8 mouse cellular contexts compared by ENCODE assay signal in the genomic region with DNA sequence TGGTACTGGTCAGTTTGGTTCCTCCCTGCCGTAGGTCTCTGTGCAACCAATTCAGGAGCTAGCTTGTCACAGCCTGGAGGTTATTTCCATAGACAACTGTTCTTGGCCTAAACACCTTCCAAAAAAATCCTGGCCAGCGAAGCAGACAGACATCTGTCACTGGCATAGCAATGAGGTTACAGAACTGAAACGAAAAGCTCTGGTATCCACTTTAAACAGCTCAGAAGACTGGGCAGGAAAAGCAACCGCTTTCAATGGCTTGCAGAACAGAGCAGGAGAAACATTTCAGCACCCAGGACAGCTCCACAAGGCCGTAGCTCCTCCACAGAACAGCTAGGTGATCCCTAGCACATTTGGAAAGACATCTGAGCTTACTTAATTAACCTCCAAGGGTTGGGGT.
DNase-seq lines count a peak whose midpoint lies in the region; ATAC-seq and TF ChIP-seq lines count a peak whose summit lies in the region.

No protein-coding gene starts in this region.

- no peak overlapping the region for H3K9ac ChIP-seq in intestine, embryonic 14.5 days (ENCODE audit: low read length)
- H3K9ac ChIP-seq in intestine, embryonic 15.5 days, result no peak overlapping the region
- H3K9ac ChIP-seq in ES-E14 (ENCODE audit: insufficient read depth, low read depth, low read length, poor library complexity, severe bottlenecking), result no peak overlapping the region
- H3K9ac ChIP-seq in intestine, postnatal 0 days (ENCODE audit: low read depth, low read length), result no peak overlapping the region

- no peak for TF ChIP-seq CTCF in intestine, postnatal 0 days (IDR thresholded peaks at IDR 0.05; ENCODE audit: low read depth)

- WGBS in intestine, embryonic 14.5 days, result 28% methylated on average over 5 of the region's 5 CpGs
- 36% methylated on average over 5 of the region's 5 CpGs for WGBS in intestine, embryonic 15.5 days
- 34% methylated on average over 5 of the region's 5 CpGs for WGBS in intestine, postnatal 0 days

- no peaks in the 10 kb centered on the region for H3K4me1 ChIP-seq in intestine, embryonic 14.5 days (replicated peaks; ENCODE audit: control insufficient read depth, insufficient read depth, low read length)
- no peaks in the 10 kb centered on the region for H3K4me1 ChIP-seq in intestine, embryonic 15.5 days (replicated peaks)
- peaks cover 0 to 9% of the 10 kb centered on the region in 2 experiments; a peak in 1 of 4 replicates for H3K4me1 ChIP-seq in ES-E14 (ENCODE audit: control insufficient read depth in 2 of 2, insufficient read depth in 2 of 2, low read length in 2 of 2, poor library complexity in 1 of 2)
- H3K4me1 ChIP-seq in intestine, postnatal 0 days (replicated peaks; ENCODE audit: control insufficient read depth, insufficient read depth, low read length), result no peaks in the 10 kb centered on the region

- DNase-seq in intestine, embryonic 14.5 days (ENCODE audit: low spot score), result peak; percentile 86
- DNase-seq in ES-E14 (ENCODE audit: low read depth, low spot score), result peak; percentile 60
- peak; percentile 26 to 37 for DNase-seq in adrenal gland, postnatal 4 days (ENCODE audit: low spot score in 2 of 2)
- peak; percentile 74 to 81 for DNase-seq in heart, postnatal 14 days
- DNase-seq in lung, postnatal 36 days, result peak; percentile 61
- DNase-seq in yolk sac, embryonic 10.5 days (ENCODE audit: low spot score), result peak; percentile 35

- H3K4me3 ChIP-seq in intestine, embryonic 14.5 days (ENCODE audit: low read depth, low read length), result no peak overlapping the region
- no peak overlapping the region for H3K4me3 ChIP-seq in intestine, embryonic 15.5 days (replicated peaks)
- H3K4me3 ChIP-seq in ES-E14 (ENCODE audit: insufficient read depth in 1 of 2, low read depth in 1 of 2, low read length in 2 of 2, poor library complexity in 1 of 2, severe bottlenecking in 1 of 2), result no peak overlapping the region
- no peak overlapping the region for H3K4me3 ChIP-seq in intestine, postnatal 0 days (ENCODE audit: low read depth, low read length)

- H3K27ac ChIP-seq in intestine, embryonic 14.5 days (ENCODE audit: low read depth), result no peak overlapping the region
- H3K27ac ChIP-seq in intestine, embryonic 15.5 days, result no peak overlapping the region
- no peak overlapping the region for H3K27ac ChIP-seq in ES-E14 (ENCODE audit: insufficient read depth, low read depth, low read length, poor library complexity, severe bottlenecking)
- no peak overlapping the region for H3K27ac ChIP-seq in intestine, postnatal 0 days (ENCODE audit: low read depth, low read length)

- intact Hi-C loops in heart, postnatal 14 days (cut with DNase I), result no loop called here

- no peak for ATAC-seq in intestine, embryonic 14.5 days (replicated peaks; ENCODE audit: low FRiP score, low TSS enrichment, low read depth)
- ATAC-seq in intestine, embryonic 15.5 days, result no peak
- no peak for ATAC-seq in intestine, postnatal 0 days

- no peaks in the 10 kb centered on the region for H3K27me3 ChIP-seq in intestine, embryonic 14.5 days (replicated peaks; ENCODE audit: control insufficient read depth, insufficient read depth, low read length)
- no peaks in the 10 kb centered on the region for H3K27me3 ChIP-seq in intestine, embryonic 15.5 days (replicated peaks)
- no peaks in the 10 kb centered on the region for H3K27me3 ChIP-seq in intestine, postnatal 0 days (replicated peaks; ENCODE audit: control insufficient read depth, insufficient read depth, low read length)

- in situ Hi-C loops in ES-E14 (cut with MboI; ENCODE audit: low sequenced_read_pairs in 2 of 2, unreplicated experiment in 2 of 2), result no loop called here

- no peaks in the 10 kb centered on the region for H3K36me3 ChIP-seq in intestine, embryonic 14.5 days (ENCODE audit: control insufficient read depth, insufficient read depth, low read length)
- no peaks in the 10 kb centered on the region for H3K36me3 ChIP-seq in intestine, embryonic 15.5 days
- peaks cover 3% of the 10 kb centered on the region; the same call in 1 of the 2 replicates for H3K36me3 ChIP-seq in ES-E14 (ENCODE audit: control insufficient read depth, insufficient read depth, low read length, poor library complexity, severe bottlenecking)
- H3K36me3 ChIP-seq in intestine, postnatal 0 days (ENCODE audit: control insufficient read depth, insufficient read depth), result no peaks in the 10 kb centered on the region

- H3K9me3 ChIP-seq in intestine, embryonic 14.5 days (ENCODE audit: control insufficient read depth, low read length), result no peaks in the 10 kb centered on the region
- no peaks in the 10 kb centered on the region for H3K9me3 ChIP-seq in intestine, embryonic 15.5 days
- no peaks in the 10 kb centered on the region for H3K9me3 ChIP-seq in ES-E14 (ENCODE audit: control insufficient read depth, insufficient read depth, low read depth, low read length)
- no peaks in the 10 kb centered on the region for H3K9me3 ChIP-seq in intestine, postnatal 0 days (ENCODE audit: control insufficient read depth)

- H3K4me2 ChIP-seq in intestine, embryonic 14.5 days (ENCODE audit: low read length), result no peak overlapping the region
- no peak overlapping the region for H3K4me2 ChIP-seq in intestine, embryonic 15.5 days (replicated peaks)
- no peak overlapping the region for H3K4me2 ChIP-seq in intestine, postnatal 0 days (replicated peaks; ENCODE audit: low read depth)

TF ChIP-seq in ES-E14, 5 proteins besides CTCF, POLR2A, EP300 and RAD21:
- TF ChIP-seq CHD2 (IDR thresholded peaks at IDR 0.05; ENCODE audit: low read depth, low read length), result no peak
- TF ChIP-seq MAFK (IDR thresholded peaks at IDR 0.05; ENCODE audit: insufficient read depth, low read depth, low read length), result no peak
- no peak for TF ChIP-seq ZNF384 (IDR thresholded peaks at IDR 0.05; ENCODE audit: low read depth, low read length)
- TF ChIP-seq ZC3H11A (IDR thresholded peaks at IDR 0.05; ENCODE audit: borderline replicate concordance, low read depth, low read length), result no peak
- TF ChIP-seq HCFC1 (IDR thresholded peaks at IDR 0.05; ENCODE audit: borderline replicate concordance, insufficient read depth, low read length), result no peak

Comparison
In these comparisons a context has a peak if more than half of its experiments do, and no peak if none do; other contexts are left out.
1. DNase-seq: peak in every context shown above with its lines; median percentile 86 in intestine, embryonic 14.5 days; 78 in heart, postnatal 14 days; 61 in lung, postnatal 36 days; 60 in ES-E14; 35 in yolk sac, embryonic 10.5 days; 32 in adrenal gland, postnatal 4 days.